Mouse (Mus musculus): Measurements from ENCODE around the gene Cd79b. TPM values are rescaled to one million over a fixed set of nuclear protein-coding genes. Genes with fewer than 3 reads are reported as not detected.

Gene Cd79b
- polyA plus RNA-seq, 1 experiment from 2014 or later, result 7.4 TPM

- WGBS, result 59% methylated on average over 8 of the region's 8 CpGs
- no peaks in the 10 kb centered on the region for H3K4me1 ChIP-seq (ENCODE audit: control insufficient read depth, insufficient read depth, low read length)
- no peak overlapping the region for H3K9ac ChIP-seq (ENCODE audit: low read depth, low read length)
- H3K36me3 ChIP-seq (ENCODE audit: control insufficient read depth, insufficient read depth, low read length), result no peaks in the 10 kb centered on the region
- H3K4me3 ChIP-seq (ENCODE audit: low read length), result no peak overlapping the region
- H3K4me2 ChIP-seq (replicated peaks; ENCODE audit: low read depth, low read length), result no peak overlapping the region
- no peak overlapping the region for H3K27ac ChIP-seq (ENCODE audit: low read depth, low read length)
- no peak for ATAC-seq (ENCODE audit: low FRiP score, low TSS enrichment)
- no peaks in the 10 kb centered on the region for H3K27me3 ChIP-seq (ENCODE audit: control insufficient read depth, insufficient read depth, low read length)
- no peaks in the 10 kb centered on the region for H3K9me3 ChIP-seq (ENCODE audit: control insufficient read depth, low read length)
Measured at GRCm38 (mm10) chr11:106289369-106289768, 25.2 kb downstream of the Cd79b start.

DNA sequence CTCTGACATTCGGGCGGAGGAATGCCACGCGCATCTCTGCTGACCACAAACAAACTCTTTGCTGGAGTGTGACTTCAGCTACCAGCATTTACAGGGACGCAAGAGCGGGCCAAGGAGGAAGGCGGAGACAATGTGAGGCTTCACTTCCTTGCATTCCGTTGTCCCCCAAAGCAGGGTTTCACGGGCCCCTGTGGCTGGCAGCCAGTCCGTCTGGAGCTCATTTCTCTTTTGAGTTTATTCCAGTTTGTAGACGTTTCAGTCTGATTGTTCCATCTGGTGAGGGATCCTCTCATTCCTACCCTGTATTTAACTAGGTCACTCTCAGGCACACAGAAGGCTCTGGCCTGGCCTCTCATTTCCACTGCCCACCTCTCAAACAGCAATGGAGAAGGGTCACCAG, 27.6 kb downstream of the Cd79b start:
- H3K9ac ChIP-seq (ENCODE audit: low read depth, low read length), result no peak overlapping the region
- WGBS, result 75% methylated on average over 11 of the region's 11 CpGs
- H3K4me1 ChIP-seq (ENCODE audit: control insufficient read depth, insufficient read depth, low read length), result no peaks in the 10 kb centered on the region
- H3K36me3 ChIP-seq (ENCODE audit: control insufficient read depth, insufficient read depth, low read length), result no peaks in the 10 kb centered on the region
- H3K9me3 ChIP-seq (ENCODE audit: control insufficient read depth, low read length), result no peaks in the 10 kb centered on the region
- H3K27me3 ChIP-seq (ENCODE audit: control insufficient read depth, insufficient read depth, low read length), result no peaks in the 10 kb centered on the region
- no peak overlapping the region for H3K27ac ChIP-seq (ENCODE audit: low read depth, low read length)
- ATAC-seq (ENCODE audit: low FRiP score, low TSS enrichment), result no peak
- H3K4me2 ChIP-seq (replicated peaks; ENCODE audit: low read depth, low read length), result no peak overlapping the region
- no peak overlapping the region for H3K4me3 ChIP-seq (ENCODE audit: low read length)

GRCm38 (mm10) chr11:106286206-106286605, 28.4 kb downstream of the Cd79b start:
- WGBS, result 82% methylated on average over 7 of the region's 7 CpGs
- ATAC-seq (ENCODE audit: low FRiP score, low TSS enrichment), result no peak
- H3K4me1 ChIP-seq (ENCODE audit: control insufficient read depth, insufficient read depth, low read length), result no peaks in the 10 kb centered on the region
- H3K9ac ChIP-seq (ENCODE audit: low read depth, low read length), result no peak overlapping the region
- H3K4me3 ChIP-seq (ENCODE audit: low read length), result no peak overlapping the region
- no peak overlapping the region for H3K4me2 ChIP-seq (replicated peaks; ENCODE audit: low read depth, low read length)
- no peaks in the 10 kb centered on the region for H3K36me3 ChIP-seq (ENCODE audit: control insufficient read depth, insufficient read depth, low read length)
- no peaks in the 10 kb centered on the region for H3K27me3 ChIP-seq (ENCODE audit: control insufficient read depth, insufficient read depth, low read length)
- no peak overlapping the region for H3K27ac ChIP-seq (ENCODE audit: low read depth, low read length)
- H3K9me3 ChIP-seq (ENCODE audit: control insufficient read depth, low read length), result no peaks in the 10 kb centered on the region

DNA sequence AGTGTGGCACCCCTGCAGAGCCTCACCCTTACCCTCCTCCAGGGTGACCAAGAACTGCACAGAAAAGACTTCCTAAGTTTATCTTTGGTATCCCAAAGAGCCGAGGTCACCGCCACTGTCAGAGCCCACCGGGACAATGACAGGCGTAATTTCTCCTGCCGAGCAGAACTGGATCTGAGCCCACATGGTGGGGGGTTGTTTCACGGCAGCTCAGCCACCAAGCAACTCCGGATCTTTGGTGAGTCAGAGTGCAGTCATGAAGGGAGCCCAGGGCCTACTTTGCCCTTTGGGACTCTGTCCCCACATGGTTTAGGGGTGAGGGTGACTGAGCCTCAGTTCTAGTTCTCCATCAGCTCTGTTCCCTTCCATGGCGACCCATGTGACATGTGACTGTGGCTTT, 30.4 kb downstream of the Cd79b start:
- H3K27ac ChIP-seq (ENCODE audit: low read depth, low read length), result no peak overlapping the region
- ATAC-seq (ENCODE audit: low FRiP score, low TSS enrichment), result no peak
- H3K9me3 ChIP-seq (ENCODE audit: control insufficient read depth, low read length), result no peaks in the 10 kb centered on the region
- H3K4me2 ChIP-seq (replicated peaks; ENCODE audit: low read depth, low read length), result no peak overlapping the region
- no peak overlapping the region for H3K9ac ChIP-seq (ENCODE audit: low read depth, low read length)
- 68% methylated on average over 8 of the region's 8 CpGs for WGBS
- no peaks in the 10 kb centered on the region for H3K36me3 ChIP-seq (ENCODE audit: control insufficient read depth, insufficient read depth, low read length)
- no peak overlapping the region for H3K4me3 ChIP-seq (ENCODE audit: low read length)
- H3K4me1 ChIP-seq (ENCODE audit: control insufficient read depth, insufficient read depth, low read length), result no peaks in the 10 kb centered on the region
- no peaks in the 10 kb centered on the region for H3K27me3 ChIP-seq (ENCODE audit: control insufficient read depth, insufficient read depth, low read length)

DNA sequence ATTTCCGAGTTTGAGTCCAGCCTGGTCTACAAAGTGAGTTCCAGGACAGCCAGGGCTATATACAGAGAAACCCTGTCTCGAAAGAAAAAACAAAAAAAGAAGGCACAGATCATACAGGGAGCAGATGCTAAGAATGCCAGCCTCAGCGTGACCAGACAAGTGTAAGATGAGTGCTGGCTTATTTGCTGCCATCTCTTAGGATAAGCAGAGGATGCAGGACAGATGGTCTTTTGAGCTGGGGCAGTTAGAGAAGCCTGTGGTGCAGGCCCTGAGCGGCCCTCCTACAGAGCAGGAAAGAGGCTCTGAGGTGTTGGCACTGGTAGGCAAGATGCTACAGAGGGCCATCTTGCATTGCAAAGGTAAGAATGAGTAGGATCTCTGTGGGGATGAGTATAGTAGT, 31.2 kb downstream of the Cd79b start:
- H3K36me3 ChIP-seq (ENCODE audit: control insufficient read depth, insufficient read depth, low read length), result no peaks in the 10 kb centered on the region
- H3K4me2 ChIP-seq (replicated peaks; ENCODE audit: low read depth, low read length), result no peak overlapping the region
- no peak overlapping the region for H3K9ac ChIP-seq (ENCODE audit: low read depth, low read length)
- no peak for ATAC-seq (ENCODE audit: low FRiP score, low TSS enrichment)
- H3K4me1 ChIP-seq (ENCODE audit: control insufficient read depth, insufficient read depth, low read length), result no peaks in the 10 kb centered on the region
- 74% methylated on average over 4 of the region's 4 CpGs for WGBS
- no peaks in the 10 kb centered on the region for H3K9me3 ChIP-seq (ENCODE audit: control insufficient read depth, low read length)
- no peak overlapping the region for H3K27ac ChIP-seq (ENCODE audit: low read depth, low read length)
- H3K4me3 ChIP-seq (ENCODE audit: low read length), result no peak overlapping the region
- no peaks in the 10 kb centered on the region for H3K27me3 ChIP-seq (ENCODE audit: control insufficient read depth, insufficient read depth, low read length)

- no peaks in the 10 kb centered on the region for H3K9me3 ChIP-seq (ENCODE audit: control insufficient read depth, low read length)
- no peaks in the 10 kb centered on the region for H3K36me3 ChIP-seq (ENCODE audit: control insufficient read depth, insufficient read depth, low read length)
- WGBS, result 79% methylated on average over 6 of the region's 6 CpGs
- no peaks in the 10 kb centered on the region for H3K27me3 ChIP-seq (ENCODE audit: control insufficient read depth, insufficient read depth, low read length)
- H3K27ac ChIP-seq (ENCODE audit: low read depth, low read length), result no peak overlapping the region
- no peak overlapping the region for H3K4me2 ChIP-seq (replicated peaks; ENCODE audit: low read depth, low read length)
- H3K4me3 ChIP-seq (ENCODE audit: low read length), result no peak overlapping the region
- H3K9ac ChIP-seq (ENCODE audit: low read depth, low read length), result no peak overlapping the region
- ATAC-seq (ENCODE audit: low FRiP score, low TSS enrichment), result no peak
- H3K4me1 ChIP-seq (ENCODE audit: control insufficient read depth, insufficient read depth, low read length), result no peaks in the 10 kb centered on the region
Measured at GRCm38 (mm10) chr11:106282452-106282851, 32.1 kb downstream of the Cd79b start.

- WGBS, result 6% methylated on average over 25 of the region's 25 CpGs
- Histone ChIP-seq H3K4me3 (ENCODE audit: low read length) (0 out of 2 replicates have a peak within 1 kb of the TSS, but pooled peaks have one; percentile 11), H3K27me3 (ENCODE audit: control insufficient read depth, insufficient read depth, low read length) (no peaks in the 10 kb centered on the region), H3K4me2 (replicated peaks; ENCODE audit: low read depth, low read length) (peak within 1 kb of the TSS; percentile 39), H3K36me3 (ENCODE audit: control insufficient read depth, insufficient read depth, low read length) (no peaks in the 10 kb centered on the region), H3K27ac (ENCODE audit: low read depth, low read length) (peak within 1 kb of the TSS; percentile 48; the same call in 1 of the 2 replicates), H3K9me3 (ENCODE audit: control insufficient read depth, low read length) (no peaks in the 10 kb centered on the region), H3K9ac (ENCODE audit: low read depth, low read length) (no peak within 1 kb of the TSS), H3K4me1 (ENCODE audit: control insufficient read depth, insufficient read depth, low read length) (peaks cover 5% of the 10 kb centered on the region)
- peak; percentile 44 for ATAC-seq (ENCODE audit: low FRiP score, low TSS enrichment)
Measured at GRCm38 (mm10) chr11:106276454-106276853, 38.1 kb downstream of the Cd79b start, which contains the start of gene Tcam1. Gene Tcam1 (plus strand): TSS chr11:106276672.

DNA sequence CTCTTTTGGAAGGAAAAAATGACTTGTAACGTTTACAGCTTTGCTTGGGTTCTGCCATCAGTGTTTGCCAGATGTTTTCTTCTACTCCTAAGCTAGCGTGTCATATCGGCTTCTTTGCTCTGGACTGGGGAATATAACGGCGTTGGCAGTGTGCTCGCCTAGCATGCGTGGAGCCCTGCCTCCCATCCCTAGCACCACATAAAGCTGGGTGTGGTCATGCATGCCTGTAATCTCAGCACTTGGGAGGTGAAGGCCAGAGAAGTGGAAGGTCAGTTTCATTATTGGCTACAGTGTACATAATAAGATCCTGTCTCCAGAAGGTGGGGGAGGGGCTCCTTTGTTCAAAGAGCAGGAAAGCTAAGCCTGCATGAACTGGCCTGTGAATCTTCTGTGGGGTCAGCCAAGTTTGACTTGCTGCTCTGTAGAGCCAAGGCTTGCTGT, 39.6 kb downstream of the Cd79b start:
- Histone ChIP-seq H3K27ac (ENCODE audit: low read depth, low read length) (peak overlapping the region; percentile 48; the same call in 1 of the 2 replicates), H3K9ac (ENCODE audit: low read depth, low read length) (no peak overlapping the region), H3K36me3 (ENCODE audit: control insufficient read depth, insufficient read depth, low read length) (no peaks in the 10 kb centered on the region), H3K4me1 (ENCODE audit: control insufficient read depth, insufficient read depth, low read length) (peaks cover 15% of the 10 kb centered on the region), H3K9me3 (ENCODE audit: control insufficient read depth, low read length) (no peaks in the 10 kb centered on the region), H3K4me3 (ENCODE audit: low read length) (no peak overlapping the region), H3K4me2 (replicated peaks; ENCODE audit: low read depth, low read length) (no peak overlapping the region), H3K27me3 (ENCODE audit: control insufficient read depth, insufficient read depth, low read length) (no peaks in the 10 kb centered on the region)
- 32% methylated on average over 7 of the region's 7 CpGs for WGBS
- peak; percentile 23 for ATAC-seq (ENCODE audit: low FRiP score, low TSS enrichment)

DNA sequence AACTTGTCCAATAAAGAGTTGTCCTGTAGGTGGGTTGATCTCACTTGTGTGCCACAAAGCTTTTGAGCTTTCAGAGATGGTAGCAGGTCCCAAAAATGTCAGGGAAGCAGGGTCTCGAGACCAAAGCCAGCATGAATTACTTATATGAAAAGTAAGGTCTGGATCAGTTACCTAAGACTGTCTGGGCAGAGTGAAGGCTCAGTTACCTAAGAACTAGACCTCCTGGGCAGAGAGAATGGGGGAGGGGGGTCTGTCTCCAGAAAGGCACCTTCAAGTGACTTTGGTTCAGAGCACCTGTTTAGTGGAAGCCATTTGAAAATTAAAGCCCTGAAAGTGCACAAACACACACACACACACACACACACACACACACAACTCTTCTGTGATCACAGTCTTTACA, 40.2 kb downstream of the Cd79b start:
- Histone ChIP-seq H3K9me3 (ENCODE audit: control insufficient read depth, low read length) (no peaks in the 10 kb centered on the region), H3K4me3 (ENCODE audit: low read length) (no peak overlapping the region), H3K36me3 (ENCODE audit: control insufficient read depth, insufficient read depth, low read length) (no peaks in the 10 kb centered on the region), H3K4me1 (ENCODE audit: control insufficient read depth, insufficient read depth, low read length) (peaks cover 18% of the 10 kb centered on the region), H3K4me2 (replicated peaks; ENCODE audit: low read depth, low read length) (no peak overlapping the region), H3K9ac (ENCODE audit: low read depth, low read length) (no peak overlapping the region), H3K27me3 (ENCODE audit: control insufficient read depth, insufficient read depth, low read length) (no peaks in the 10 kb centered on the region), H3K27ac (ENCODE audit: low read depth, low read length) (peak overlapping the region; percentile 48; the same call in 1 of the 2 replicates)
- WGBS, result 63% methylated on average over 1 of the region's 1 CpGs
- no peak for ATAC-seq (ENCODE audit: low FRiP score, low TSS enrichment)

Measured in kidney, embryonic 14.5 days (tissue).